ENCODE assay signal across 29 mouse cellular contexts in the genomic region with DNA sequence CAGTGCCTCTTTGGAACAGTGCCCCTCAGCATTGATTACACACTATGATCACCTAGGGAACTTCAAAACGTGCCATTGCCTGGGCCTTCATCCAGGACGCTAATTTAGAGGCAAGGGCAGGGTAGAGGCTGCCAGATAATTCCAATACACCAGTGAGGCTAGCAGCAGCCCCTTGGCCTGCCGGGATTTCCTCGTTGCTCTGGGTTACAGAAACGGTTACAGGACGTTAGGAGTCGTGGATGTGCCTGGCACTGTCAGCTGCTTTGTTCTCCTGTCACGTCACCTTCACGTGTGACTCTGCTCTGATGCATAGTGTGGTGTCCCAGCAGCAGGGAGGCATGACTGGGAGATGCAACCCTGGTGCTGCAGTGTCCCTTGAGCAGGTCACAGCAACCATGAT. TPM values are rescaled to one million over a fixed set of nuclear protein-coding genes. Genes with fewer than 3 reads are reported as not detected.
DNase-seq lines count a peak whose midpoint lies in the region; ATAC-seq and TF ChIP-seq lines count a peak whose summit lies in the region.
"Had no signal": no experiment of that assay in that cellular context is flagged by ENCODE, and none has a peak within 500 bp of the region (broad histone marks: within the 10 kb centered on the region; RNA-seq: fewer than 3 reads in every experiment).

No protein-coding gene starts in this region.

- H3K27me3 ChIP-seq in hindbrain, embryonic 15.5 days, result no peaks in the 10 kb centered on the region
- H3K27me3 ChIP-seq in hindbrain, embryonic 11.5 days (ENCODE audit: control insufficient read depth, insufficient read depth, low read length), result no peaks in the 10 kb centered on the region
- no peaks in the 10 kb centered on the region for H3K27me3 ChIP-seq in midbrain, embryonic 14.5 days (ENCODE audit: control insufficient read depth, insufficient read depth, low read length)
- H3K27me3 ChIP-seq in midbrain, embryonic 16.5 days (ENCODE audit: control insufficient read depth, insufficient read depth, low read depth, low read length), result no peaks in the 10 kb centered on the region
- no peaks in the 10 kb centered on the region for H3K27me3 ChIP-seq in hindbrain, postnatal 0 days (ENCODE audit: insufficient read depth, low read length)
- H3K27me3 ChIP-seq: embryonic facial prominence, embryonic 12.5 days; limb, embryonic 13.5 days; lung, embryonic 15.5 days; stomach, embryonic 15.5 days had no signal

- WGBS in hindbrain, embryonic 15.5 days, result 27% methylated on average over 9 of the region's 9 CpGs
- WGBS in hindbrain, embryonic 11.5 days, result 64% methylated on average over 9 of the region's 9 CpGs
- 31% methylated on average over 9 of the region's 9 CpGs for WGBS in midbrain, embryonic 14.5 days
- WGBS in midbrain, embryonic 16.5 days, result 34% methylated on average over 9 of the region's 9 CpGs
- 19% methylated on average over 9 of the region's 9 CpGs for WGBS in hindbrain, postnatal 0 days

- no peaks in the 10 kb centered on the region for H3K36me3 ChIP-seq in hindbrain, embryonic 15.5 days
- no peaks in the 10 kb centered on the region for H3K36me3 ChIP-seq in hindbrain, embryonic 11.5 days (ENCODE audit: control insufficient read depth, insufficient read depth, low read length)
- H3K36me3 ChIP-seq in midbrain, embryonic 14.5 days (ENCODE audit: control insufficient read depth, insufficient read depth, low read length), result no peaks in the 10 kb centered on the region
- no peaks in the 10 kb centered on the region for H3K36me3 ChIP-seq in midbrain, embryonic 16.5 days (ENCODE audit: control insufficient read depth, insufficient read depth, low read length)
- no peaks in the 10 kb centered on the region for H3K36me3 ChIP-seq in hindbrain, postnatal 0 days (ENCODE audit: insufficient read depth, low read length)
- H3K36me3 ChIP-seq: embryonic facial prominence, embryonic 12.5 days; G1E; limb, embryonic 13.5 days; lung, embryonic 15.5 days; stomach, embryonic 15.5 days had no signal

- no peak overlapping the region for H3K4me2 ChIP-seq in hindbrain, embryonic 15.5 days
- H3K4me2 ChIP-seq in hindbrain, embryonic 11.5 days (replicated peaks; ENCODE audit: low read depth, low read length), result no peak overlapping the region
- no peak overlapping the region for H3K4me2 ChIP-seq in midbrain, embryonic 14.5 days (ENCODE audit: low read length)
- no peak overlapping the region for H3K4me2 ChIP-seq in midbrain, embryonic 16.5 days (ENCODE audit: low read length)
- no peak overlapping the region for H3K4me2 ChIP-seq in hindbrain, postnatal 0 days (ENCODE audit: low read depth, low read length)
- H3K4me2 ChIP-seq: embryonic facial prominence, embryonic 12.5 days; limb, embryonic 13.5 days; liver, embryonic 11.5 days; lung, embryonic 15.5 days; stomach, embryonic 15.5 days had no signal

- H3K9ac ChIP-seq in hindbrain, embryonic 15.5 days, result no peak overlapping the region
- no peak overlapping the region for H3K9ac ChIP-seq in hindbrain, embryonic 11.5 days (ENCODE audit: low read depth, low read length)
- H3K9ac ChIP-seq in midbrain, embryonic 14.5 days (replicated peaks; ENCODE audit: low read length), result no peak overlapping the region
- no peak overlapping the region for H3K9ac ChIP-seq in midbrain, embryonic 16.5 days (ENCODE audit: low read depth, low read length)
- no peak overlapping the region for H3K9ac ChIP-seq in hindbrain, postnatal 0 days (replicated peaks; ENCODE audit: low read length)
- H3K9ac ChIP-seq: embryonic facial prominence, embryonic 12.5 days; limb, embryonic 13.5 days; lung, embryonic 15.5 days; stomach, embryonic 15.5 days had no signal

- no peaks in the 10 kb centered on the region for H3K9me3 ChIP-seq in hindbrain, embryonic 15.5 days
- no peaks in the 10 kb centered on the region for H3K9me3 ChIP-seq in hindbrain, embryonic 11.5 days (ENCODE audit: control insufficient read depth, low read length)
- no peaks in the 10 kb centered on the region for H3K9me3 ChIP-seq in midbrain, embryonic 14.5 days (ENCODE audit: control insufficient read depth, low read length)
- no peaks in the 10 kb centered on the region for H3K9me3 ChIP-seq in midbrain, embryonic 16.5 days (replicated peaks; ENCODE audit: control insufficient read depth, low read length, poor library complexity, severe bottlenecking)
- H3K9me3 ChIP-seq in hindbrain, postnatal 0 days (ENCODE audit: low read length), result no peaks in the 10 kb centered on the region
- H3K9me3 ChIP-seq: embryonic facial prominence, embryonic 12.5 days; G1E; lung, embryonic 15.5 days; stomach, embryonic 15.5 days had no signal

- TF ChIP-seq CTCF in hindbrain, postnatal 0 days (IDR thresholded peaks at IDR 0.05; ENCODE audit: low read depth), result no peak

- DNase-seq in cerebellum, postnatal 10 days, result peak; percentile 34 to 52
- DNase-seq in cerebellum, adult 18-20 months, result no peak
- DNase-seq in hindbrain, embryonic 11.5 days (ENCODE audit: low spot score), result no peak
- DNase-seq in midbrain, embryonic 14.5 days, result peak; percentile 50
- peak; percentile 59 for DNase-seq in hindbrain, postnatal 0 days (ENCODE audit: low spot score)
- no peak for DNase-seq in heart, postnatal 4 days
- DNase-seq: adrenal gland, adult 8-10 months; cerebellum, adult 9-10 months; embryo, embryonic 11 days; gastrocnemius, postnatal 10 days; heart, postnatal 14 days; kidney, adult 9 months; kidney, postnatal 10 days; layer of hippocampus, adult 9-11 months; right cerebral cortex, postnatal 25 days had no signal

- H3K27ac ChIP-seq in hindbrain, embryonic 15.5 days (replicated peaks), result peak overlapping the region; percentile 33; the same call in 1 of the 2 replicates
- no peak overlapping the region for H3K27ac ChIP-seq in hindbrain, embryonic 11.5 days (ENCODE audit: low read depth, low read length)
- no peak overlapping the region for H3K27ac ChIP-seq in midbrain, embryonic 14.5 days (replicated peaks; ENCODE audit: low read depth, low read length)
- H3K27ac ChIP-seq in midbrain, embryonic 16.5 days (ENCODE audit: low read length), result no peak overlapping the region
- H3K27ac ChIP-seq in hindbrain, postnatal 0 days, result no peak overlapping the region; the same call in 1 of the 2 replicates
- H3K27ac ChIP-seq: embryonic facial prominence, embryonic 12.5 days; left cerebral cortex, adult 2 months; limb, embryonic 13.5 days; lung, embryonic 15.5 days; stomach, embryonic 15.5 days had no signal

- no peak overlapping the region for H3K4me3 ChIP-seq in hindbrain, embryonic 15.5 days
- H3K4me3 ChIP-seq in hindbrain, embryonic 11.5 days (ENCODE audit: low read depth, low read length), result no peak overlapping the region
- H3K4me3 ChIP-seq in midbrain, embryonic 14.5 days (replicated peaks; ENCODE audit: low read depth, low read length), result no peak overlapping the region
- H3K4me3 ChIP-seq in midbrain, embryonic 16.5 days (ENCODE audit: low read depth, low read length), result no peak overlapping the region
- H3K4me3 ChIP-seq in hindbrain, postnatal 0 days (ENCODE audit: low read length), result no peak overlapping the region
- H3K4me3 ChIP-seq: embryonic facial prominence, embryonic 12.5 days; left cerebral cortex, adult 2 months; limb, embryonic 13.5 days; lung, embryonic 15.5 days; stomach, embryonic 15.5 days had no signal

- peak; percentile 76; the same call in 1 of the 2 replicates for ATAC-seq in hindbrain, embryonic 15.5 days (ENCODE audit: low FRiP score, low read depth)
- no peak for ATAC-seq in hindbrain, embryonic 11.5 days (ENCODE audit: low FRiP score)
- no peak for ATAC-seq in midbrain, embryonic 14.5 days (ENCODE audit: low FRiP score, low TSS enrichment)
- ATAC-seq in midbrain, embryonic 16.5 days, result no peak
- ATAC-seq in hindbrain, postnatal 0 days, result peak; percentile 80
- ATAC-seq: intestine, postnatal 0 days had no signal

- peaks cover 14% of the 10 kb centered on the region for H3K4me1 ChIP-seq in hindbrain, embryonic 15.5 days (replicated peaks)
- no peaks in the 10 kb centered on the region for H3K4me1 ChIP-seq in hindbrain, embryonic 11.5 days (replicated peaks; ENCODE audit: control insufficient read depth, insufficient read depth, low read length)
- H3K4me1 ChIP-seq in midbrain, embryonic 14.5 days (ENCODE audit: control insufficient read depth, insufficient read depth, low read length), result peaks cover 12% of the 10 kb centered on the region
- H3K4me1 ChIP-seq in midbrain, embryonic 16.5 days (ENCODE audit: control insufficient read depth, insufficient read depth, low read length), result peaks cover 6% of the 10 kb centered on the region; the same call in 1 of the 2 replicates
- no peaks in the 10 kb centered on the region for H3K4me1 ChIP-seq in hindbrain, postnatal 0 days (ENCODE audit: insufficient read depth, low read length)

RNA-seq across cellular contexts. Expression of a gene that starts 33.4 kb away (rescaled TPM):
- 1.1 and 1.8 TPM in 2 replicates for polyA plus RNA-seq in hindbrain, embryonic 15.5 days (2015; fragmentation: Nextera tagmentation; extraction: Ambion mirVana)
- polyA plus RNA-seq in hindbrain, embryonic 11.5 days (2014; fragmentation: Nextera tagmentation; extraction: Ambion mirVana), result 3.7 and 4.4 TPM in 2 replicates
- 1.5 and 1.6 TPM in 2 replicates for polyA plus RNA-seq in midbrain, embryonic 14.5 days (2014; fragmentation: Nextera tagmentation; extraction: Ambion mirVana)
- polyA plus RNA-seq in midbrain, embryonic 16.5 days (2015; fragmentation: Nextera tagmentation; extraction: Ambion mirVana), result 0.87 and 1.5 TPM in 2 replicates
- total RNA-seq in hindbrain, postnatal 0 days (2014; rRNA removed), result 1.7 and 2.5 TPM in 2 replicates
- polyA plus RNA-seq in hindbrain, postnatal 0 days (2015; fragmentation: Nextera tagmentation; extraction: Ambion mirVana), result 1.7 and 1.8 TPM in 2 replicates
- 1 to 10 TPM; 1.0 to 1.2 TPM for total RNA-seq in heart, postnatal 4 days (2021)
- total RNA-seq: G1E; granulocyte monocyte progenitor cell, adult 5-6 weeks; heart, postnatal 14 days; megakaryocyte progenitor cell, adult 5-6 weeks had no signal
- polyA plus RNA-seq: G1E had no signal

RNA-seq across cellular contexts. Expression of a gene that starts 45.2 kb away (rescaled TPM):
- 8.1 and 9.6 TPM in 2 replicates for polyA plus RNA-seq in hindbrain, embryonic 15.5 days (2015; fragmentation: Nextera tagmentation; extraction: Ambion mirVana)
- 2.7 and 5.8 TPM in 2 replicates for polyA plus RNA-seq in hindbrain, embryonic 11.5 days (2014; fragmentation: Nextera tagmentation; extraction: Ambion mirVana)
- polyA plus RNA-seq in midbrain, embryonic 14.5 days (2014; fragmentation: Nextera tagmentation; extraction: Ambion mirVana), result 7.7 and 9.8 TPM in 2 replicates
- 10.8 and 11.2 TPM in 2 replicates for polyA plus RNA-seq in midbrain, embryonic 16.5 days (2015; fragmentation: Nextera tagmentation; extraction: Ambion mirVana)
- total RNA-seq in hindbrain, postnatal 0 days (2014; rRNA removed), result 97.3 and 122 TPM in 2 replicates
- polyA plus RNA-seq in hindbrain, postnatal 0 days (2015; fragmentation: Nextera tagmentation; extraction: Ambion mirVana), result 8.5 and 9.4 TPM in 2 replicates
- total RNA-seq in heart, postnatal 4 days (2021), result 10 to 100 TPM; 19.3 to 19.6 TPM

RNA-seq across cellular contexts. Expression of a gene that starts 45.5 kb away (rescaled TPM):
- 0.34 and 0.56 TPM in 2 replicates for polyA plus RNA-seq in hindbrain, embryonic 15.5 days (2015; fragmentation: Nextera tagmentation; extraction: Ambion mirVana)
- polyA plus RNA-seq in hindbrain, embryonic 11.5 days (2014; fragmentation: Nextera tagmentation; extraction: Ambion mirVana), result 0.79 and 1.0 TPM in 2 replicates
- 0.68 TPM in 1 of 2 replicates, not detected in the other for polyA plus RNA-seq in midbrain, embryonic 14.5 days (2014; fragmentation: Nextera tagmentation; extraction: Ambion mirVana)
- 0.20 and 1.1 TPM in 2 replicates for polyA plus RNA-seq in midbrain, embryonic 16.5 days (2015; fragmentation: Nextera tagmentation; extraction: Ambion mirVana)
- total RNA-seq in hindbrain, postnatal 0 days (2014; rRNA removed), result 0.42 and 0.79 TPM in 2 replicates
- polyA plus RNA-seq in hindbrain, postnatal 0 days (2015; fragmentation: Nextera tagmentation; extraction: Ambion mirVana), result 0.29 and 0.71 TPM in 2 replicates
- not detected for total RNA-seq in heart, postnatal 4 days (2021)
- total RNA-seq: gastrocnemius, postnatal 10 days; granulocyte monocyte progenitor cell, adult 5-6 weeks; monocyte, adult 5-6 weeks had no signal
- polyA plus RNA-seq: G1E; limb, embryonic 13.5 days; liver, embryonic 16.5 days had no signal

Comparison
In these comparisons a context has a peak if more than half of its experiments do, and no peak if none do; other contexts are left out.
1. DNase-seq: peak in cerebellum, postnatal 10 days (2 of 2), midbrain, embryonic 14.5 days (single experiment) and hindbrain, postnatal 0 days (single experiment); none in cerebellum, adult 18-20 months (0 of 2), hindbrain, embryonic 11.5 days (single experiment) and heart, postnatal 4 days (single experiment).
2. ATAC-seq: peak in hindbrain, embryonic 15.5 days (single experiment) and hindbrain, postnatal 0 days (single experiment); none in hindbrain, embryonic 11.5 days (single experiment), midbrain, embryonic 14.5 days (single experiment) and midbrain, embryonic 16.5 days (single experiment).